In the genomic region with DNA sequence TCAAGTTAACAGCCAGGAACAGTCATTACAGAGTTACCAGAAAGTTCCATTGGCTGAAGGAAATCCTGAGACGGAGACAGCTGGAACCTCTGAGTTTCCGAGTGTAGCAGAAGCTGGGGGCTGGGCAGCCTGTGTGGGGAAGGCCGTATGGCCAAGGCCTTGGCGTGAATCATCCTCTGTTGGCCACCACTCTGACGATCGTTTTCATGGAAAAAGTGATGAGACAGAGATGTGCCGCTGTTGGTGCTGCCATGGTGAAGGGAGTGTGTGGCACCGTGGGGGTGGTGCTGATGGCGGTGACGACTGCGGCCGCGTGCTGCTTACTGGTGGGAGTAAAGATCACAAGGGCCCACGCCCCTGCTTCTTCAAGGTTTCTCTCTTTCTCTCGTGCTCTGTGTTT, we compare ENCODE assay signal across 13 mouse cellular contexts. TPM values are rescaled to one million over a fixed set of nuclear protein-coding genes. Genes with fewer than 3 reads are reported as not detected.
A peak's percentile ranks its signal among the peaks of the same experiment; 100 is the strongest.
DNase-seq lines count a peak whose midpoint lies in the region; TF ChIP-seq lines count a peak whose summit lies in the region.
"Had no signal": no experiment of that assay in that cellular context is flagged by ENCODE, and none has a peak within 500 bp of the region (broad histone marks: within the 10 kb centered on the region; RNA-seq: fewer than 3 reads in every experiment).

No protein-coding gene starts in this region.

- H3K4me1 ChIP-seq in CH12.LX (ENCODE audit: control insufficient read depth in 1 of 2, insufficient read depth in 2 of 2), result 0 out of 4 replicates have a peak, but pooled peaks cover 0 to 2% of the 10 kb centered on the region in 2 experiments

- H3K9ac ChIP-seq in CH12.LX (ENCODE audit: insufficient read depth, low read depth), result no peak overlapping the region
- H3K9ac ChIP-seq: hindbrain, embryonic 14.5 days; liver, embryonic 14.5 days had no signal

- intact Hi-C loops in gastrocnemius, adult 2 months (cut with DNase I), result no loop called here
- intact Hi-C loops in left cerebral cortex, adult 2 months (cut with DNase I), result no loop called here
- intact Hi-C loops in left cerebral cortex, postnatal 4 days (cut with DNase I), result no loop called here

- in situ Hi-C loops in CH12.LX (cut with MboI; ENCODE audit: low pct_ligation_motif_present, low pct_unique_long_range_greater_than_20kb, low sequenced_read_pairs), result no loop called here

- TF ChIP-seq RAD21 in CH12.LX (IDR thresholded peaks at IDR 0.05; ENCODE audit: low read depth, low read length), result no peak

- no peak overlapping the region for H3K4me3 ChIP-seq in gastrocnemius, adult 2 months
- no peak overlapping the region for H3K4me3 ChIP-seq in left cerebral cortex, adult 2 months
- H3K4me3 ChIP-seq in CH12.LX (replicated peaks in 1 of 3; ENCODE audit: low read depth in 2 of 3, low read length in 2 of 3, poor library complexity in 1 of 3), result no peak overlapping the region

- no peak for TF ChIP-seq CTCF in gastrocnemius, adult 2 months (IDR thresholded peaks at IDR 0.05)
- no peak for TF ChIP-seq CTCF in left cerebral cortex, adult 2 months (IDR thresholded peaks at IDR 0.05)
- TF ChIP-seq CTCF in CH12.LX (conservative IDR thresholded peaks at IDR 0.05 in 1 of 2, IDR thresholded peaks at IDR 0.05 in 1 of 2; ENCODE audit: low read depth in 2 of 2, low read length in 2 of 2), result no peak

- no peaks in the 10 kb centered on the region for H3K9me3 ChIP-seq in CH12.LX (replicated peaks; ENCODE audit: low read length)
- H3K9me3 ChIP-seq: G1E had no signal

- H3K27ac ChIP-seq in gastrocnemius, adult 2 months, result no peak overlapping the region
- H3K27ac ChIP-seq in left cerebral cortex, adult 2 months, result no peak overlapping the region
- no peak overlapping the region for H3K27ac ChIP-seq in CH12.LX (ENCODE audit: insufficient read depth, low read depth)
- H3K27ac ChIP-seq: hindbrain, embryonic 14.5 days; liver, embryonic 14.5 days had no signal

- H3K36me3 ChIP-seq in CH12.LX (replicated peaks in 1 of 2; ENCODE audit: control insufficient read depth in 1 of 2, insufficient read depth in 1 of 2, low read length in 1 of 2), result no peaks in the 10 kb centered on the region
- H3K36me3 ChIP-seq: G1E had no signal

- H3K79me2 ChIP-seq in CH12.LX (replicated peaks; ENCODE audit: control insufficient read depth, extremely low read depth, insufficient read depth, poor library complexity, severe bottlenecking), result no peaks in the 10 kb centered on the region

- peaks cover 84% of the 10 kb centered on the region for H3K27me3 ChIP-seq in CH12.LX (replicated peaks)

- TF ChIP-seq EP300 in CH12.LX (IDR thresholded peaks at IDR 0.05; ENCODE audit: low read length), result no peak

- peak; percentile 24 for DNase-seq in gastrocnemius, adult 2 months
- no peak for DNase-seq in gastrocnemius, adult 8-10 months (ENCODE audit: low spot score in 2 of 2)
- peak; percentile 28 to 29 for DNase-seq in left cerebral cortex, adult 2 months (ENCODE audit: extremely low spot score in 1 of 2, low spot score in 2 of 2)
- no peak for DNase-seq in left cerebral cortex, postnatal 4 days
- peak; percentile 10 for DNase-seq in CH12.LX (ENCODE audit: extremely low read depth)
- peak; percentile 43 for DNase-seq in brain, adult 2 months (ENCODE audit: low read depth, low spot score)
- DNase-seq in urinary bladder, postnatal 25 days (ENCODE audit: low spot score), result no peak
- DNase-seq in urinary bladder, postnatal 4 days (ENCODE audit: low spot score in 2 of 2), result no peak
- DNase-seq: kidney, adult 2 months had no signal

- H3K4me2 ChIP-seq in CH12.LX (ENCODE audit: insufficient read depth, low read depth, poor library complexity, severe bottlenecking), result no peak overlapping the region
- H3K4me2 ChIP-seq: hindbrain, embryonic 14.5 days had no signal

- dilution Hi-C loops in CH12.LX (cut with MboI; ENCODE audit: extremely low pct_ligation_motif_present, extremely low pct_unique_long_range_greater_than_20kb, low sequenced_read_pairs), result no loop called here

- no peak for TF ChIP-seq POLR2A in CH12.LX (IDR thresholded peaks at IDR 0.05; ENCODE audit: low read depth, low read length)

TF ChIP-seq in CH12.LX, 34 proteins besides CTCF, POLR2A, EP300 and RAD21:
- TF ChIP-seq ETS1 (conservative IDR thresholded peaks at IDR 0.05; ENCODE audit: low read depth, low read length) (peak; percentile 40), BHLHE40 (IDR thresholded peaks at IDR 0.05; ENCODE audit: low read depth, low read length) (0 out of 2 replicates have a peak, but pooled peaks have one; percentile 16), MAX (IDR thresholded peaks at IDR 0.05; ENCODE audit: low read length) (no peak)

RNA-seq across cellular contexts. Expression of gene Rims4, which starts 27.7 kb away (rescaled TPM):
- 1 to 10 TPM; 1.2 to 3.2 TPM for total RNA-seq in gastrocnemius, adult 2 months (2021)
- 1 to 10 TPM; 1.5 to 2.5 (median 1.6) TPM for total RNA-seq in gastrocnemius, adult 8-10 months (2022)
- 10 to 100 TPM; 85.4 to 89.5 TPM for total RNA-seq in left cerebral cortex, adult 2 months (2021)
- total RNA-seq in left cerebral cortex, postnatal 4 days (2021), result 10 to 100 TPM; 69.5 to 72.9 TPM
- total RNA-seq in CH12.LX (2012; rRNA removed) (not detected in 2 replicates), CH12.LX (2014; rRNA removed) (not detected in 2 replicates)
- polyA plus RNA-seq in CH12.LX (2012; ENCODE audit: insufficient read length, low read depth), result not detected in 2 replicates
- polyA plus RNA-seq: activated CD4-positive, CD25-positive, alpha-beta regulatory T cell, adult 4 months; G1E had no signal

RNA-seq across cellular contexts. Expression of gene Ywhab, which starts 48.5 kb away (rescaled TPM):
- total RNA-seq in gastrocnemius, adult 2 months (2021), result 10 to 100 TPM; 34.7 to 44.4 TPM
- 10 to 100 TPM; 39.0 to 41.5 (median 39.9) TPM for total RNA-seq in gastrocnemius, adult 8-10 months (2022)
- total RNA-seq in left cerebral cortex, adult 2 months (2021), result 100 to 1,000 TPM; 440 to 460 TPM
- total RNA-seq in left cerebral cortex, postnatal 4 days (2021), result 100 to 1,000 TPM; 454 to 464 TPM
- total RNA-seq in CH12.LX (2012; rRNA removed), result 41.6 and 51.7 TPM in 2 replicates
- total RNA-seq in CH12.LX (2014; rRNA removed), result 57.1 and 59.8 TPM in 2 replicates
- polyA plus RNA-seq in CH12.LX (2012; ENCODE audit: insufficient read length, low read depth), result 157 and 159 TPM in 2 replicates

Comparison
In these comparisons a context has a peak if more than half of its experiments do, and no peak if none do; other contexts are left out.
1. DNase-seq: peak in gastrocnemius, adult 2 months (single experiment), left cerebral cortex, adult 2 months (2 of 2), CH12.LX (single experiment) and brain, adult 2 months (single experiment); none in gastrocnemius, adult 8-10 months (0 of 2), left cerebral cortex, postnatal 4 days (single experiment), urinary bladder, postnatal 25 days (single experiment) and urinary bladder, postnatal 4 days (0 of 2).
2. RNA of gene Rims4, which starts 27.7 kb away (total RNA-seq): 85.4 to 89.5 TPM in left cerebral cortex, adult 2 months and 69.5 to 72.9 TPM in left cerebral cortex, postnatal 4 days; 1.2 to 3.2 TPM in gastrocnemius, adult 2 months, 1.5 to 2.5 TPM in gastrocnemius, adult 8-10 months and not detected in CH12.LX; every median in the first group is over 10 times any median in the second.
3. RNA of gene Ywhab, which starts 48.5 kb away (total RNA-seq): 454 to 464 TPM in left cerebral cortex, postnatal 4 days and 440 to 460 TPM in left cerebral cortex, adult 2 months; 41.6 to 59.8 TPM in CH12.LX, 34.7 to 44.4 TPM in gastrocnemius, adult 2 months and 39.0 to 41.5 TPM in gastrocnemius, adult 8-10 months; every median in the first group is over 4 times any median in the second.